Mouse (Mus musculus): ENCODE measurements at regions not wholly inside any gene's neighbourhood (a gene's known extent, or its start where the extent isn't known, plus 50 kb on each side); places are given as distances from the start of the nearest gene placed in this dataset.

DNA sequence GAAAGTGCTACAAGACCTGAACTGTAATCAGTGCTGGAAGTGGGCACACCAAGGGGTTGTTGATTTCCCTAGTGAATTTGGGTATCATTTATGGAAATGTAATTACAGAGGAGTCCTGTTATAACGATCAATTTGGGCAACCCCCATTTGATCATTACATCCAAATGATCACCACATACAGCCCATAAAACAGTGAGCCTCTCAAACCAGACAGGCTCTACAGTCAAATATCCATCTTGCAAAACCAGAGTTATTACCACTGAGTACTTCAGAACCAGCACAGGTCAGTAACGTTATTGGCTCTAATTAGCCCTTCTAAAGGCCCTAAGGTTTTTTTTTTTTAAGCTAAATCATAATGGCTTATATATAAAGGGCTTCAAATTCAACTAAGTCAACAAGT is 934.4 kb downstream of the Ttll7 start:
- Histone ChIP-seq H3K4me1 (ENCODE audit: control insufficient read depth, insufficient read depth, low read length) (no peaks in the 10 kb centered on the region), H3K4me3 (replicated peaks; ENCODE audit: extremely low read depth, low read depth, low read length) (no peak overlapping the region)
- no peak for DNase-seq
- no peak for TF ChIP-seq POLR2A (IDR thresholded peaks at IDR 0.05; ENCODE audit: borderline replicate concordance, extremely low read depth, low read depth, low read length)
- no peak for TF ChIP-seq CTCF (IDR thresholded peaks at IDR 0.05; ENCODE audit: insufficient read depth, low read length)
- 69% methylated on average over 2 of the region's 2 CpGs for WGBS

DNA sequence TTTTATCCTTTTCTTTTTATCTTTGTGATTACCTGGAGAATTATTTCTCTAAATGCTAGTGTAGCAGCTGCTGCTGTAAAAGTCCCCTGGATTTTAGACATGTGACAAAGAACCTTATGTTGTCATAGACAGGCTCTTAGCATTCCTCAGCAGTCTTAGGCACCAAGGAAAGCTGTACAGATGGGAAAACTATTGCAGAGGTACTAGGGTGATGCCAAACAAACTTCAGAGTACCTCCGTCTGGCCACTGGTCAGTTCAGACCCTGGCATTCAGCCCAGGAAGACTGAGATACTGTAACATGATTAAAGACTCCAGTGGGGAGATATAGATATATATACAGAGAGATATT is 898.6 kb downstream of the Ttll7 start:
- DNase-seq = no peak
- TF ChIP-seq POLR2A (IDR thresholded peaks at IDR 0.05; ENCODE audit: borderline replicate concordance, extremely low read depth, low read depth, low read length) = no peak
- no peak for TF ChIP-seq CTCF (IDR thresholded peaks at IDR 0.05; ENCODE audit: insufficient read depth, low read length)
- 33% methylated on average over 1 of the region's 1 CpGs for WGBS
- no peaks in the 10 kb centered on the region for H3K4me1 ChIP-seq (ENCODE audit: control insufficient read depth, insufficient read depth, low read length)
- H3K4me3 ChIP-seq (replicated peaks; ENCODE audit: extremely low read depth, low read depth, low read length) = no peak overlapping the region

DNA sequence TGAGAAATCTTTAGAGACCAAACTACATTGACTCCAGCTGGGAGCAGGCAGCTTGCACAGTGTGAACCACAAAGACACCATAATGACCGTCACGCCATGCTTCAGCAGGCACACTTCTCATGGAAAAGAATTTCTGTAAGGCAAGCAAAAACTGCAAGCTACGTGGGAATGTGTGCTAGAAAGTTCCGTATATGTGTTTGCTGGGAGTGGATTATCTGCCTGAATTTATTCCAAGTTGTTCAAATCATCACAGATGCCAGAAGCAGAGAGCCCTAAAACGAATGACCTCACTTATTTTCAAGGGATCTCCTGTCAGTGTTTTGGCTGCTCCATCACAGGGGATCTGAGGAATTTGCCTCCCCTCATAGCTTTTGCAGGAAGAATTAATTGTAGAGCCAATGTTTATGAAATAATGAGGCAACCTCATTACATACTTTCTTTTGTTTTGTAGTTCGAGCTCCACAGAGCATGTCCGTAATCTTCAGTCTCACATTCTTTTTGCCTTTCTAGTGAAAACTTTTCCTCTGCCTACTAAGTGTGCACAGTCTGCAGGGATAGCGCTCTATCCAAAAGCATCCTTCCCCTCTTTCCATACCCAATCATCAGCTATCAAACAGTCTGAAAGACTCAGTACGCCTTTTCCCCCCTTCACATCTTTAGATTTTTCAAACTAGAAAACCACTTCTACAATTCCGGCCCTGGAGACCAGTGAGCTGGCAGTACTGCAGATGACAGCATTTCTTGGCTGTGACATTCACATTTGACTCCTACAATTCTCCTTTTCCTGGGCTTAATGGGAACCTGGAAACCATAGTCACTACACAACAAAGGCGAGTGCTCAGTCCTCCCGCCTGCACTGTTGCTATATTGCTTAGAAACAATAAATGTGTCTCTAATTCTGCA is 898.0 kb downstream of the Ttll7 start:
- no peak overlapping the region for H3K4me3 ChIP-seq (replicated peaks; ENCODE audit: extremely low read depth, low read depth, low read length)
- TF ChIP-seq CTCF (IDR thresholded peaks at IDR 0.05; ENCODE audit: insufficient read depth, low read length) (no peak), POLR2A (IDR thresholded peaks at IDR 0.05; ENCODE audit: borderline replicate concordance, extremely low read depth, low read depth, low read length) (no peak)
- DNase-seq = no peak
- 60% methylated on average over 12 of the region's 12 CpGs for WGBS
- H3K4me1 ChIP-seq (ENCODE audit: control insufficient read depth, insufficient read depth, low read length) = no peaks in the 10 kb centered on the region

DNA sequence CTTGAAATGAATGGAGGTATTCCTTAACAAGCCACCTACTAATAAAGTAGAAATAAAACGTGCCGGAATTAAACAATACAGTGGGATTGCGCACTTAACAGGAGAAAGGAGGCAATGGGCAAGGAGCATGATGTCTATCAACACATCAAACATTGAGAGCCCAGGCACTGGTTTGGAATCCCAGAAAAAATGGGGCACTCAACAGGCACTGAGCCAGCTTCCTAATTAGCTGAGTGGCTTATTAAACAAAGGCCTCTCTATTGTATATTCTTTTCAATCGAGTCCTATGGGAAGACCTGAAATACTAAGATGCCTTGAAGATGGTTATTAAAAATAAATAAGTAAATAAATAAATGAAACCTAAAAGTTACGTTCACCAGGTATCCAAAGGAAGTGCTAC is 897.3 kb downstream of the Ttll7 start:
- DNase-seq = no peak
- no peak overlapping the region for H3K4me3 ChIP-seq (replicated peaks; ENCODE audit: extremely low read depth, low read depth, low read length)
- no peaks in the 10 kb centered on the region for H3K4me1 ChIP-seq (ENCODE audit: control insufficient read depth, insufficient read depth, low read length)
- WGBS = 74% methylated on average over 5 of the region's 5 CpGs
- TF ChIP-seq POLR2A (IDR thresholded peaks at IDR 0.05; ENCODE audit: borderline replicate concordance, extremely low read depth, low read depth, low read length) (no peak), CTCF (IDR thresholded peaks at IDR 0.05; ENCODE audit: insufficient read depth, low read length) (no peak)

DNA sequence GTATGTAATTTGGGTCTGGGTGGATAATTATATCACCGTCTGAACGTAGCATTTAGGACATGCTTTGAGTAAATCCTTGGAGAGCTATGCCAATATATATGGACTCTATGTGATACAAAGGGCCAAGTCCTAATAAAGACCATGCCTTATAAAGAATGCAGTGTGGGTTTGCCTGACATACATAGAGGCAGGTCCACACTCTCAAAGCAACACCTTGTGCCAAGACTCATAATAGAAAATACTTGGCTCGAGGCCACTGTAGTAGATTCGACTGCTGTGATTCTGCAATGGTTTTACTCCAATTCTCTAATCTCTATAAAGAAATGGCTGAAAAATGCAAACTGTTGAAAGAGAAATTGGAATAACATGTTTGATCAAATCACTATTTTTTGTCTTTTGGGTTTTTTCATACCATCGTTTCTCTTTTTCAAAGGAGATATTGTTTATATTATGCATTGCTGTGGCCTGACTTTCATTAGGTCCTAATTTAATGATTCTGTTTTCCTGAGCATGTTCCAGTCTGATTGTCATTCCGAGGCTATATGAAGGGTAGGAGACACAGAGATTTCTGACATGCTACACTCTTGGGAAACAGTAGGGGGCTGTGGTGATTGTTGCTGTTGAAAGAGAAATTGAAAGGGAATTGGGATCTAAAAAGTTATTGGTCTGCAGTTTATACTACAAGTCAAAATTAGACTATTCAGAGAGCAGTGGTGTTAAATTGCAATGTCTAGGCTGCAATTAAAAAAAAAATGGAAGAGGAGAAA is 884.7 kb downstream of the Ttll7 start:
- DNase-seq = no peak
- Histone ChIP-seq H3K4me3 (replicated peaks; ENCODE audit: extremely low read depth, low read depth, low read length) (no peak overlapping the region), H3K4me1 (ENCODE audit: control insufficient read depth, insufficient read depth, low read length) (no peaks in the 10 kb centered on the region)
- WGBS = 72% methylated on average over 6 of the region's 6 CpGs
- no peak for TF ChIP-seq CTCF (IDR thresholded peaks at IDR 0.05; ENCODE audit: insufficient read depth, low read length)
- TF ChIP-seq POLR2A (IDR thresholded peaks at IDR 0.05; ENCODE audit: borderline replicate concordance, extremely low read depth, low read depth, low read length) = no peak

DNA sequence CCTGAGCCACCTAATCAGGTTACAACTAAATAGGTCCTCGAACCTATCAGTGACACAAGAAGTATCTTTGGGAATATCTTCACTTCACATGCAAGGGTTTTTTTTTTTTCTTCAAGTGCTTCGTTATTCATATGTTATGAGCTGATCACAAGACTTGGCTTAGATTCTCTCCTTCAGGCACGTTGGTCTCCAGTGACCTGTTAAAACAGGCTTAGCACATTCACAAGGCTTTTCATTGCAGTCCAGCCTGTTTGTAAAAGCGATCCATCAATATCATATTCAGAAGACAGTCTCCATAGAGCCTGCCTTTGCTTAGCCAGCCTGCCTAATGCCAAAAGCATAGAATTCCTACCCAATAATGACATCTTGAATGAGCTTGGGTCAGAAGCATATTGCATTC is 864.2 kb downstream of the Ttll7 start:
- WGBS = 69% methylated on average over 4 of the region's 4 CpGs
- H3K4me3 ChIP-seq (replicated peaks; ENCODE audit: extremely low read depth, low read depth, low read length) = no peak overlapping the region
- DNase-seq = no peak
- no peaks in the 10 kb centered on the region for H3K4me1 ChIP-seq (ENCODE audit: control insufficient read depth, insufficient read depth, low read length)
- no peak for TF ChIP-seq CTCF (IDR thresholded peaks at IDR 0.05; ENCODE audit: insufficient read depth, low read length)

DNA sequence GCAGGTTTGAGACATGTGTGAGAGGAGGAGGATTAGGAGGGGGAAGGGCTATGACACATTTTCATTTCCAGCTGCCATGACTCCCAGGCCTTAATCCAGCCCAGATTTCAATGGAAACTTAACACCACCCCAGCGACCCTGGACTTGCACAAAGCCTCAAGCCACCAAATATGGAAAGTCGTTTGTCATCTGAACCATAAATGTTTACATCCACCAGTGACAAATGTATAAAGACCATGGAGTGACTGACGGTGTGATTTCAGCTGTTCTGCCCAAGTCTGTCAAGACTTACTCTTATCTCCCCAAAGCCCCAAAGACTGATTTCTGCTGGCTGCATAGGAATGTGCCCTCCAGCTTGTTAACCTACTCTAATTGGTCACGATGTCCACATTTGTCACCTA is 855.2 kb downstream of the Ttll7 start:
- H3K4me1 ChIP-seq (ENCODE audit: control insufficient read depth, insufficient read depth, low read length) = no peaks in the 10 kb centered on the region
- H3K4me3 ChIP-seq (replicated peaks; ENCODE audit: extremely low read depth, low read depth, low read length) = no peak overlapping the region
- no peak for TF ChIP-seq CTCF (IDR thresholded peaks at IDR 0.05; ENCODE audit: insufficient read depth, low read length)
- no peak for TF ChIP-seq POLR2A (IDR thresholded peaks at IDR 0.05; ENCODE audit: borderline replicate concordance, extremely low read depth, low read depth, low read length)
- DNase-seq = no peak
- WGBS = 26% methylated on average over 4 of the region's 4 CpGs

DNA sequence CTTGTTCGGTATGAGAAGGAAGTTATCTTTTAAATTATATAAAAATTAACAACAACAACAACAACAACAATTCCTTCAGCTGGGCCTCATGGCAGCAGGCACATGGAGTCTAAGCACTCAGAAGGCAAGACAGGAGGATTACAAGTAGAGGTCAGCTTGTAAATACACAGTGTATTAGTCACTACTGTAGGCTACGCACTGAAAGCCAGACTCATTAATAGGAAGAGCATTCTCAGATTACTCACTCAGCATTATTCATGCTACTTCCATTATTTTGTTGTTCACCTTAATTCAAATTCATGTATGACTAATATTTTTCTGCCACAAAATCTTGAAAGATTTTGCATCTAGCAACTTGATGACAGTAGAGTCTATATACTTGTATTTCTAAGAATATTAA is 831.6 kb downstream of the Ttll7 start:
- no peak overlapping the region for H3K4me3 ChIP-seq (replicated peaks; ENCODE audit: extremely low read depth, low read depth, low read length)
- TF ChIP-seq CTCF (IDR thresholded peaks at IDR 0.05; ENCODE audit: insufficient read depth, low read length) (no peak), POLR2A (IDR thresholded peaks at IDR 0.05; ENCODE audit: borderline replicate concordance, extremely low read depth, low read depth, low read length) (no peak)
- WGBS = 86% methylated on average over 2 of the region's 2 CpGs
- no peaks in the 10 kb centered on the region for H3K4me1 ChIP-seq (ENCODE audit: control insufficient read depth, insufficient read depth, low read length)
- DNase-seq = no peak

DNA sequence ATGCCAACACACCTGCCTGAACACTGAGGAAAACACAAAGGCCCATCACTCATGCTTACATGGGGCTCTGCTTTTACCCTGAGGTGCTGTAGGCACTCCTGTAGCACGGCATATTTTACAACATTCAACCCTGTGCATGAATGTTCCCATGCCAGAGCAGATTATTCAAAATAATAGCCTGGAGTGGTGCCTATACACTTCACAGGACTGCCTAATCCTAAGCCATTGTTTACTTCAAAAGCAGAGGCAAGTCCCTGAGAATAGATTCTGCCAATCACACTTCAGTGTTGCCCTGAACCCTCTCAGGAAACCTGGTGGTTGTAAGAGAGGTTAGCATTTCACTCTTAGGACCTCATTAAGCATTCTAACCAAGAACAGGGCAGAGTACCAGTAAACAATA is 828.1 kb downstream of the Ttll7 start:
- no peak for DNase-seq
- 83% methylated on average over 1 of the region's 1 CpGs for WGBS
- TF ChIP-seq POLR2A (IDR thresholded peaks at IDR 0.05; ENCODE audit: borderline replicate concordance, extremely low read depth, low read depth, low read length) (no peak), CTCF (IDR thresholded peaks at IDR 0.05; ENCODE audit: insufficient read depth, low read length) (no peak)
- no peak overlapping the region for H3K4me3 ChIP-seq (replicated peaks; ENCODE audit: extremely low read depth, low read depth, low read length)
- no peaks in the 10 kb centered on the region for H3K4me1 ChIP-seq (ENCODE audit: control insufficient read depth, insufficient read depth, low read length)

DNA sequence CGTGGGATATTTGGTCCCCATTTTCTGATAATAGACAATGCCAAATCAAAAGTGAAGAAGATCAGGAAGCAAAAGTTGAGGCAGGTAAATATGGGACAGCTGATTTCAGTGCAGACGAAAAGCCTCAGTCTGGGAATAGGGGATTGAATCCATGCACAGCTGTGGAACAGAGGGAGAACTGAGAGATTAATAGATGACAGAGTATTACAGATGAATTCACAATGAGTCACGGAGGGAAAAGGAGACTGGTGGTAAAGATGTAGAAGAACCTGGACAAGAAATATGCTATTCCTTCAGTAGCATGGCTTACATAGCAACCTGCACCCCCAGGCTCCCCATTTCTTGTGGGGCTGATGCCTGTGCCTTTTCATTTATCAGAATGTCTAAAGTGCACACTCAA is 810.4 kb downstream of the Ttll7 start:
- no peak for DNase-seq
- 83% methylated on average over 3 of the region's 3 CpGs for WGBS
- no peak overlapping the region for H3K4me3 ChIP-seq (replicated peaks; ENCODE audit: extremely low read depth, low read depth, low read length)
- TF ChIP-seq POLR2A (IDR thresholded peaks at IDR 0.05; ENCODE audit: borderline replicate concordance, extremely low read depth, low read depth, low read length) (no peak), CTCF (IDR thresholded peaks at IDR 0.05; ENCODE audit: insufficient read depth, low read length) (no peak)
- H3K4me1 ChIP-seq (ENCODE audit: control insufficient read depth, insufficient read depth, low read length) = no peaks in the 10 kb centered on the region
